Mouse (Mus musculus) mature B cell (primary cell): ENCODE measurements around the gene Reln.

Source experiments
- in situ Hi-C: fragments of 300-500 bp; cut with MboI; formaldehyde crosslinking; loops from 2 replicates; pipeline ENCODE4 v1.14.3; 2019

Reln gene

GRCm38 (mm10) chr5:21934811-21935396 lies 409.6 kb downstream of the Reln start:
- in situ Hi-C loops, result no loop called here

GRCm38 (mm10) chr5:21934173-21934698 lies 410.3 kb downstream of the Reln start:
- in situ Hi-C loops, result no loop called here

- in situ Hi-C loops, result no loop called here
Measured at GRCm38 (mm10) chr5:21933340-21934075, 411.0 kb downstream of the Reln start.

DNA sequence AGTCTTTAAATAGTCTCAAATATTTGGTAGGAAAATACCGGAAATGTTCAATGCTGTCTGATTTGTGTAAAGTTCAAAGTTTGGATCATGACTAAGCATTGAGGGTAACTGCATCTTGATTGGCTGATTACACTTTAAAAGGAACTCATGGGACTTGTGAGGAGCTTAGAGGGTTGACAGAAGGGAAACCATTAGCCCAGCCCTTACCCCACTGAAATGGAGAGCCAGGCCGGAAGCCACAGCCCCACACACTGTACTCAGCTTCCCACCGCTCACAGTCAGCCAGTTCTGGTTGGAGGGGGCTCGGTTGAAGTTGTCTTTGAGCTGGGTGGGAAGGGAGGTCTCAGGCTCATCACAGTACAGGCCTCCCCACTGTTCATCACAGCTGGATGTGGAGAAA lies 413.4 kb downstream of the Reln start:
- in situ Hi-C loops, result no loop called here

DNA sequence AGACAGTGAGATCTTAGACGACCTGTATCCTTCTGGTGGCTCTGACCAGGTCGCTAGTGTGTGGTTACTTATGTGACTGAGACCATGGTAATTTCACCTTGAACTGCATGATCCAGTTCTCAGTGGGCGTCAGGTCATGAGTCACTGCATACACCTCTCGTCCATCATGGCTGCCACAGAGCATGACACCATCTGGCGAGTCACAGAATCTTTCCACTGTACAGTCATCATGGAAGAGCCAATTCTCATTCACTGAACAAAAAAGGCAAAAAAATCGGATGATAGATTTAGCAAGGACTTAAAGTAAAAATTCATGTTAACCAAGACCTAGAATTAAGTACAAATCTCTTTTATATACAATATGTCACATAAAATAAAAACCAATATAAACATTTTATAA lies 424.2 kb downstream of the Reln start:
- in situ Hi-C loops, result no loop called here

GRCm38 (mm10) chr5:21919281-21919780 lies 425.2 kb downstream of the Reln start:
- in situ Hi-C loops, result no loop called here

GRCm38 (mm10) chr5:21915973-21916372 lies 428.5 kb downstream of the Reln start:
- in situ Hi-C loops, result no loop called here

GRCm38 (mm10) chr5:21914776-21915175 lies 429.7 kb downstream of the Reln start:
- in situ Hi-C loops, result no loop called here

DNA sequence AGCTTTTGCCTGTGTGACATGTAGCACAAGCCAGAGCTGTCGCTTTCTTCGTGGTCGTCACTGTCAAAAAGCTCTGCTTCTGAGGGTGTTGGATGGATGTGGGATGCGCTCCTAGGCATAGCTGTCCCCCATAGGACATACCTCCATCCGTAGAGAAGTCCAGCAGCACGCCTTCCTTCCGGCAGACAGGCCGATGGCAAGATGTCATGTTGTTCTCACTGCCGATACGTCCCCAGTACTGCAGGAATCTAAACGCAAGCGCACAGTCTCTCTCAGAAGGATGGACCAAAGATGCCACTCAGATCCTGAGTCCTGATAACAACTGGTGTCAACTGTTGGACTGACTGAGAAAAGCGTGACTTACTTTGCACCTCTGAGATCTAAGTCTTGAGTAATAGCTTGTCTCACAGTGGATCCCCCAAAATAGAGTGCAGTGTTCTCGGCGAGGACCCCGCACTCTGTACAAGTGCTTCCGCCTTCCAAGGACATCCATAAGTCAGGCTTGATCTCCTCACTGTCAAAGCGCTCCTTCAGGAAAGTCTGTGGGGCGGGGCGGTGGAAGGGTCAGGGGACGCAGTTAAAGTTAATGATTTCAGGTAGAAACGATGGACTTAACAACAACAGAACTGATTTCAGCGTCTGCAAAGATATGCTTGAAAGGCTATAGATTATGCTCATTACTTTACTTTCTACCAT lies 431.5 kb downstream of the Reln start:
- in situ Hi-C loops, result no loop called here

GRCm38 (mm10) chr5:21910726-21911125 lies 433.8 kb downstream of the Reln start:
- in situ Hi-C loops, result no loop called here

GRCm38 (mm10) chr5:21909713-21910112 lies 434.8 kb downstream of the Reln start:
- in situ Hi-C loops, result no loop called here

DNA sequence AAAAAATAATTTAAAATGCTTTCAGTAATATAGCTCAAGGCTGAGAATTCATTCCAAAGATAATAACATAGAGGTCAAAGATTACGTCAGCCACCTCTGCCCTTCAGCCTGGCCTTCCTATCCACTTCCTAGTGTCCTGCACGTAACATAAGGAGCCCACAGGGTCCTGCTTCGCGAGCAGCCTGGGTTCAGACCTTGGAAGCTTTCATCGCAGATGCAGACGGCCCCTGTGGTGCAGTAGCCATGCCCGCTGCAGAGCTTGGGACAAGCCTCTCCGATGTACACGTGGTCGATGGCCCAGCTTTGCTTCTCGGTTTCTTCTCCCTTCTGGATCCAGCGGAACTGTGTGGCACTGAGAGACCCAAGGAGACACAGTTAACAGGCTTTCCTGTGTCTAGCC lies 443.1 kb downstream of the Reln start:
- in situ Hi-C loops, result no loop called here

DNA sequence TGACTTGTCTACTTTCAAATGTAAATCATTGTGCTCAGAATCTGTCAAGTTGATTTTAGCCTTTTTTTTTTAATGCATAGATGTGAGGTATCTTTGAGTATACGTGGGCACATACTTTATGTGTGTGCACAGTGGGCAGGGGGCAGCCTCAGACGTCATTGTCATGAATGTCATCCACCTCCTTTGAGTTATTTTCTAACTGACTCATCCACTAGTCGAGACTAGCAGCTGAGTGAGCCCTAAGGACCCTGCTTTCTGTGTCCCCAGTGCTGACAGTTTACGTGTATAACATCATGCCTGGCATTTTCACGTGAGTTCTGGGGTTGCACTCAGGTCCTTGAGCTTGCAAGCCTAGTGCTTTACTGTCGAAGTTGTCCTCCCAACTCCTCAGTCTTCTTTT lies 443.6 kb downstream of the Reln start:
- in situ Hi-C loops, result no loop called here

GRCm38 (mm10) chr5:21898875-21899274 lies 445.6 kb downstream of the Reln start:
- in situ Hi-C loops, result no loop called here

DNA sequence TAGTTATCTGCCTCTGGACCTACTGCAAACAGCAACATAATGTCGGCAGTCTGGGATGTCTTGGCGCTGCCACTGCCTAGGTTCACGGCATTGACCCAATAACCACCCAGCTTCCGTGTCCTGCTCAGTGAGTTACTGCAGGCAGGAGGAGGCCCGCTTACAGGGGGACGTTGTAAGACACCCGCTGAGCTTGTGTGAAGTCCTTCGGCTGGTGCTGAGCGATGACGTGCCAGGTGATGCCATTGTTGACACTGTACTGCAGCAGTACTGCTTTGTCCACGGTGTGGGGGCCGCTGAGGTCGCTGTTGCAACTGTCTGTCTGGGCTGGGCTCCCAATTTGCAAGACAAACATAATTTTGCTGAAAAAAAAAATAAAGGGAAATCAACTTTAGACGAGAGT lies 447.9 kb downstream of the Reln start:
- in situ Hi-C loops, result no loop called here

DNA sequence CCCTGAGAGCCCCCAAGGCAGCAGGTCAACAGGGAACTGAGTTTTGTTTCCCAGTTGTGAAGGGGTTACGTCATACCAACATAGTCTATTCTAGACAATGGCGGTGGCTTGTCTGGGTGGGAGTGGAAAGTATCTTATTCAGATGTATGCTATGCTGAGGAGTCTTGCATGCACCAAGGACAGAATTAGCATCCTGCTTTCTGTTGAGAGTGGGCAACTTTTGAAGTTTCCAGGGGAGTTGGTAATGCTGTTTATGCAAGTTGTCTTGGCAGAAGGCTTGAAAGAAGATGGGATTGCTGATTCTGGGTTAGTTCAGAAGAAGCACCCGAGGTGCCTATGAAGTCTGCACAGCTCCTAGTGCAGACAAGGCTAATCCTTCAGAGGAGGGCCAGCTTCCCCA lies 450.3 kb downstream of the Reln start:
- in situ Hi-C loops, result no loop called here

GRCm38 (mm10) chr5:21866750-21867149 lies 477.8 kb downstream of the Reln start:
- in situ Hi-C loops, result no loop called here

- in situ Hi-C loops, result no loop called here
Measured at GRCm38 (mm10) chr5:21866311-21866712, 478.2 kb downstream of the Reln start.

DNA sequence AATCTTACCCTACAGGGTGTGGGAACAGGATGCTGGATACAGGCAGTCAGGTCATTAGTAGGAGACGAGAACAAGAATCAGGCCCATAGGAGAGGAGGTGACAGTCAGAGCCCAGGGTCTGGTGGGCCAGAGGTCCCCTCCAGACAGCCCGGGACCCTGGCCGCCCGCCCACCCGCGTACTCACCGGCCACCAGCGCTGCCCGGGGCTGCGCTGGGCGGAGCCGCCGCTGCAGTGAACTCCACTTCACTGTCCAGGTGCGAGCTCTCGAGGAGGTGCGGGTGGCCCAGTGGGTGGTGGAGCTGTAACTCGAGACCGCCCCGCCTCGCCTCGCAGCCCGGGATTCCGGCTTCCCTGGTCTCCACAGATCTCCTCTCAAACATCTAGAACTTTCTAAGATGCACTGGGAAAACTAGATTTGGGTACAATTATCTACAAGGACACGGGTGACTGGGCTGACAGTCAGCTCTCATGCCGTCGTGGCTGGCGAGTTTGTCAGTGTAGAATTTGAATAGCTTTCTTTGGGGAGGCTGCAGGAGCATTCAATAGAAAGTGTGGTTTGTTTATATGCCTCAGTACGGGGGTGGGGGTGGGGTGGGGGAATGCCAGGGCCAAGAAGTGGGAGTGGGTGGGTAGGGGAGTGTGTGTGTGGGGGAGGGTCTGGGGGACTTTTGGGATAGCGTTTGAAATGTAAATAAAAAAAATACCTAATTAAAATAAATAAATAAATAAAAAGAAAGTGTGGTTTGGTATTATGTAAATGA lies 479.0 kb downstream of the Reln start, which contains the start of gene Slc26a5:
TSS of gene Slc26a5 (minus strand) at position 259 of the 762 bp plus-strand sequence.
- in situ Hi-C loops, result no loop called here

DNA sequence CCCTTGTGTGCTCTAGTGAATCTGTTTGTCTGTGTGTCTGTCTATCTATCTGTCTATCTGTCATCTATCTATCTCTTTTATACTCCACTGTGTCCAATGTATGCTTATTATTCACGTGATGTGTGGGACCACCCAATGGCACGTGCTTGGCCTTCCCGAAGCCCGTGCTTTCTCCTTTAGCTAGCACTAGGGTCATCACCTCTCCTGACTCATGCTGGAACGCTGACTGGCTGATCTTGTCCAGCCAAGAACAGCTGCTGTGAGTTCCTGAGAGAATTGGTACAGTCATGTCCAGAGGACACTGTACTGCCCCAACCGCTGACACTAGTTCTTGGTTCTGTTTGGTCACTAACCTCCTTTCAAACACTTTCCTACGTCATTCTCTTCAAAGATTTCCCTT lies 485.8 kb downstream of the Reln start:
- in situ Hi-C loops, result no loop called here

DNA sequence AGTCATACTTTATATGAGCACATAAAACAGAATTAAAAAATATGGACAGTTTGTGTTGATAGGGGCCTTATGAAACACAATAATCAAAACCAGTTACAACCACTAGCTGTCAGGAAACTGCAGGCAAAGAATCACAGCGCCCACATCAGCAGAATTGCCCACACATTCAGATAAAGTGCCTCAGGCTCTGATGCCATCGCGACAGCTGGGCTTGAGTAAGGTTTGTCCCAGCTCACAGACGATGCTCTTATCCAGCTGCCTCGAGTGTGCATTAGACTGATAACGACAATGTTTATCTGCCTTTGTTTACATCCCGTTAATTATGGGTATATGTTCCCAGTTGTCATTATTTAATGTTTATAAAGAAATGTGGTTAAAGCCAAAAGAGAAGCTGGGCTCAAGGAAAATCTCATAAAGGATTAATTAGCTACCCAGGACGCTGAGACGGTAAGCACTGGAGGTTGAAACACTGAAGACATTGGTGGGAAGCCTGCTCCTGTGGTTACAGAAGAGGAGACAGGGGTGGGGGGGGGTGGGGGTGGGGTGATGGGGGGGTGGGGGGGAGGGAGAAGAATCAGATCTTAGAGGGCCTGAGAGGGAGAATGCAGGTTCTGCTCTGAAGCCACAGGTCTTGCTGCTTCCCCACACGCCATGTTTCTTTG lies 492.7 kb downstream of the Reln start:
- in situ Hi-C loops, result no loop called here
